Mouse (Mus musculus) Patski (cell line): ENCODE data around the gene Ankrd24. TPM values are rescaled to one million over a fixed set of nuclear protein-coding genes. Genes with fewer than 3 reads are reported as not detected.

Source experiments
- ATAC-seq: fragments of 100-300 bp; one replicate; pipeline ENCODE4 v1.8.0; 2021
- CTCF ChIA-PET: fragments of 350-600 bp; sonication (Branson Sonifier 250); formaldehyde crosslinking; loops from one replicate; lab custom pipeline; 2022; ENCODE audit warnings: inconsistent platforms; lab: Charles Lee
- POLR2A ChIA-PET: fragments of 350-600 bp; sonication (Branson Sonifier 250); formaldehyde crosslinking; loops from one replicate; lab custom pipeline; 2022; ENCODE audit warnings: antibody characterized with exemption, inconsistent platforms; lab: Charles Lee
- DNase-seq: peaks from one replicate; pipeline ENCODE4 v3.0.0-alpha.2; 2011; ENCODE audit warnings: low read depth, low spot score
- H3K27me3 ChIP-seq: fragments of 371-371 bp; one replicate; pipeline ENCODE4 v1.5.1; 2021
- CTCF ChIP-seq: fragments of 100-300 bp; IDR thresholded peaks from one replicate; pipeline ENCODE4 v1.5.1; 2021
- in situ Hi-C: fragments of 300-500 bp; cut with MboI; formaldehyde crosslinking; loops from 3 replicates; pipeline ENCODE4 v1.11.1; 2018; ENCODE audit warnings: low pct_unique_long_range_greater_than_20kb, mixed read lengths
- polyA plus RNA-seq: library from polyadenylated mRNA; unstranded; gene quantifications from one replicate; pipeline ENCODE4 v1.2.3, GENCODE M21; 2021

The Ankrd24 gene
- polyA plus RNA-seq, 1 experiment from 2014 or later: 21.5 TPM

GRCm38 (mm10) chr10:81604968-81605665, 23.2 kb upstream of the Ankrd24 start:
- POLR2A ChIA-PET: interaction anchor here (0.6 to 1.4 kb wide), 7 partner anchors 9 to 55 kb away, joined by 3 to 7 read pairs (median 3); partner anchors contain the start of gene Aes
- no peaks in the 10 kb centered on the region for H3K27me3 ChIP-seq
- peak; percentile 86 for TF ChIP-seq CTCF
- DNase-seq (peak; percentile 47), ATAC-seq (no peak)
- in situ Hi-C loops: loop anchor here (5.0 to 10.0 kb wide), 3 partner anchors 50 to 560 kb away; partner anchors contain the start of gene Aes
- CTCF ChIA-PET: interaction anchor here (0.6 to 3.7 kb wide), 8 partner anchors 20 to 86 kb away, joined by 3 to 19 read pairs (median 4); partner anchors contain the start of gene Tle2

GRCm38 (mm10) chr10:81605666-81605973, 22.7 kb upstream of the Ankrd24 start:
- no peak for ATAC-seq
- CTCF ChIA-PET: interaction anchor here (1.0 to 3.7 kb wide), 3 partner anchors 28 to 42 kb away, joined by 5 to 16 read pairs (median 6); no protein-coding TSS in a partner anchor
- DNase-seq: no peak
- no peak for TF ChIP-seq CTCF
- H3K27me3 ChIP-seq: no peaks in the 10 kb centered on the region
- POLR2A ChIA-PET: interaction anchor here (1.0 to 1.4 kb wide), 3 partner anchors 28 to 46 kb away, joined by 3 to 7 read pairs (median 3); partner anchors contain the start of gene Aes
- in situ Hi-C loops: loop anchor here (10.0 kb wide), 2 partner anchors 51 to 559 kb away; partner anchors contain the start of gene Aes

GRCm38 (mm10) chr10:81605974-81606751, 22.2 kb upstream of the Ankrd24 start, which contains the start of gene BC025920:
Gene BC025920, plus strand, starts transcription at chr10:81606270.
- no peaks in the 10 kb centered on the region for H3K27me3 ChIP-seq
- ChIA-PET POLR2A (interaction anchor here (0.8 to 1.4 kb wide), 2 partner anchors 46 kb away, joined by 3 read pairs; partner anchors contain the start of gene Aes), CTCF (interaction anchor here (0.8 to 3.7 kb wide), 4 partner anchors 20 to 572 kb away, joined by 3 to 16 read pairs (median 4); no protein-coding TSS in a partner anchor)
- ATAC-seq: peak; percentile 94
- TF ChIP-seq CTCF: no peak
- in situ Hi-C loops: loop anchor here (10.0 kb wide), 2 partner anchors 51 to 559 kb away; partner anchors contain the start of gene Aes
- peak; percentile 97 for DNase-seq

- in situ Hi-C loops: loop anchor here (10.0 kb wide), 2 partner anchors 54 to 556 kb away; partner anchors contain the start of gene Aes
- TF ChIP-seq CTCF: no peak
- no peak for ATAC-seq
- H3K27me3 ChIP-seq: no peaks in the 10 kb centered on the region
- CTCF ChIA-PET: no interaction called here
- POLR2A ChIA-PET: no interaction called here
- no peak for DNase-seq
Measured at GRCm38 (mm10) chr10:81608308-81608707, 20.0 kb upstream of the Ankrd24 start.

- ATAC-seq (no peak), DNase-seq (no peak)
- no peak for TF ChIP-seq CTCF
- in situ Hi-C loops: no loop called here
- no peaks in the 10 kb centered on the region for H3K27me3 ChIP-seq
- ChIA-PET POLR2A (no interaction called here), CTCF (no interaction called here)
Measured at GRCm38 (mm10) chr10:81612779-81613178, 15.6 kb upstream of the Ankrd24 start.

GRCm38 (mm10) chr10:81615486-81615885, 12.9 kb upstream of the Ankrd24 start:
- DNase-seq (no peak), ATAC-seq (no peak)
- no peak for TF ChIP-seq CTCF
- in situ Hi-C loops: no loop called here
- POLR2A ChIA-PET: no interaction called here
- no peaks in the 10 kb centered on the region for H3K27me3 ChIP-seq
- CTCF ChIA-PET: no interaction called here

- DNase-seq: no peak
- no peak for ATAC-seq
- TF ChIP-seq CTCF: no peak
- no peaks in the 10 kb centered on the region for H3K27me3 ChIP-seq
- in situ Hi-C loops: no loop called here
- POLR2A ChIA-PET: no interaction called here
- CTCF ChIA-PET: no interaction called here
Measured at GRCm38 (mm10) chr10:81619976-81620375, 8.4 kb upstream of the Ankrd24 start.

GRCm38 (mm10) chr10:81620786-81621185, 7.6 kb upstream of the Ankrd24 start:
- in situ Hi-C loops: no loop called here
- POLR2A ChIA-PET: no interaction called here
- CTCF ChIA-PET: no interaction called here
- no peak for ATAC-seq
- TF ChIP-seq CTCF: no peak
- no peak for DNase-seq
- H3K27me3 ChIP-seq: no peaks in the 10 kb centered on the region

- in situ Hi-C loops: no loop called here
- ChIA-PET CTCF (no interaction called here), POLR2A (no interaction called here)
- ATAC-seq (no peak), DNase-seq (no peak)
- TF ChIP-seq CTCF: no peak
- H3K27me3 ChIP-seq: no peaks in the 10 kb centered on the region
Measured at GRCm38 (mm10) chr10:81623441-81623840, 4.9 kb upstream of the Ankrd24 start.
